Mouse (Mus musculus) spleen, postnatal 36 days (tissue): ENCODE data around the gene Zbtb14.

ENCODE experiments used
- DNase-seq, 2 experiments: peaks; one replicate each; pipeline ENCODE4 v3.0.0; 2022; ENCODE audit warnings: low spot score in 2 of 2, mixed read lengths in 1 of 2

The Zbtb14 gene

DNA sequence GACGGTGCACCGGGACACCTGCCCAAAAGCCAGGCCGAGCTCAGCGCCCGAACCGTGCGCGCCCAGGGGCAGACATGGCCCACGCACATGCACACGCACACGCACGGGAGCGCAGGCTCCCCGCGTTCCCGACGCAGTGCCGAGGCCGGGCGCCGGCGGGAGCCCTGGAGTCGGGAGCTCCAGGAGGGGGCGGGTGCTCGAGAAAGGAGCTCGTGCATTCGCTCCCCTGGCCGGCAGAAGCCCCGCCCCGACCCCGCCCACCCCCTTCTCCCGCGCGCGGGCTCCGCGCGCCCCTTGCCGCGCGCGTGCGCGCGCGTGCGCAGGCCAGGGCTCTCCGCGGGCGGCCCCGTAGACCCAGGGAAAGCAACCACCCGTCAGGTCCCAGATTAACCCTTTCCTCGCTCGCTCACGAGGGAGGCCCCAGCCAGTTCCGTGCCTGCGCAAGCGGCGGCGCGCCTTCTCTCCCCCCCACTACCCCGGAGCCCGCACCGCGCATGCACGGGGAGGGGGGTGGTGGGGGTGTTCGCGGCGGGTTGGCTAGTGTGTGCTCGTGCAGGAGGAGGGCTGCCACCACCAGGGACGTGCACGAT is at the start of gene Zbtb14:
TSS of gene Zbtb14 (plus strand) at position 540 of the 590 bp plus-strand sequence.
- DNase-seq, result peak; percentile 92 to 93

DNA sequence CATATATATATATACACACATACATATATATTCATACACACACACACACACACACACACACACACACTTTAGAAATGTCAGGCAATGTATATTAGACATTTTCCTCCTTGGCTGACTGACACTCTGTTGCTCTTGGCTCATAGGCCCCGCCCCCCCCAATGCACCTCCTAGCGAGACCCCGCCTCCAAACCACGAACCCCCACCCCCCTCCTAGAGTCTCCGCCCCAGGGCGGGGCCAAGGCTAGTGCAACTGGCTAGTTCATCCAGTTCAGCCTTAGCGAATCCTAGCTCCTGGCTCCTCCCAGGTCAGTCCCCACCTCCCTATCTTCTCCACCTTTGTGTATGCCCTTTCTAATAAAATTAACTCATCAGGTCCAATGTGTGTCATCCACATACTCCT is 36.8 kb upstream of the Zbtb14 start:
- no peak for DNase-seq

DNA sequence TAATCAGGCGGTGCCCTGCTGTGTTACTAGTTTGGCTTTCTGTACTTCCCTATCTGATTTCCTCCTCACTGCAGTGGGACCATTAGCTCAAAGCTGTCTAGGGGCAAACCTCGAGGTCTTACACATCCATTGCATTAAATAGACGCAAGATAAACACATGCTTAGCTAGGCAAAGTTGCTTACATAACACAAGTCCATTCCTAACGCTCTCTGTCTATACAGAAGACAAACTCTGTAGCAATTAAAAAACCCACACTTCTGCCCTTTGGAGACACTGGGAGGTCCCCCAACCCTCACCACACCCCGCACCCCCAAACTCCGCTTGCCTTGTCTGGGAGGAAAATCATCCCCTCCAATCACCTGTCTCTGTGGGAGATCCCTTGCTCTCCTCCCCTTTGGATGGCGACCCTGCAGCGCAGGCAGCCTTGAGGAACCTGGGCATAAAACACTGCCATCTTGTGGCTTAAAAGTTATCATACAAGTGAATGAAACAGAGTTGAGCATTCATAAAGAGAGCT is 33.8 kb upstream of the Zbtb14 start:
- no peak for DNase-seq

DNA sequence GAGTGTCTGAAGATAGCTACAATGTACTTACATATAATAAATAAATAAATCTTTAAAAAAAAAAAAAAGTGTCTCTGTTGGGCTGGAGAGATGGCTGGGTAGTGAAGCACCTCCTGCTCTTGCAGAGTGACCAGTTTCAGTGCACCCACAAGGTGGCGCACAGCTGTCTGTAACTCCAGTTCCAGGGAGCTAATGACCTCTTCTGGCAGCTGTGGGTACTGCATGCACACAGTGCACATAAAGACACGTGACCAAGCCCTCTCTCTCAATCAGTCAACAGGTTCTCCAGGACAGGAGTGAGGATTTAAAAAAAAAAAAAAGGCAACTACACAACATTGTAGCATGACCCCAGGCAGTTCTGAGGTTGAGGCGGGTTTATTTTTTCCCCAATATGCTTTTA is 17.8 kb upstream of the Zbtb14 start:
- DNase-seq, result peak; percentile 2 to 16

DNA sequence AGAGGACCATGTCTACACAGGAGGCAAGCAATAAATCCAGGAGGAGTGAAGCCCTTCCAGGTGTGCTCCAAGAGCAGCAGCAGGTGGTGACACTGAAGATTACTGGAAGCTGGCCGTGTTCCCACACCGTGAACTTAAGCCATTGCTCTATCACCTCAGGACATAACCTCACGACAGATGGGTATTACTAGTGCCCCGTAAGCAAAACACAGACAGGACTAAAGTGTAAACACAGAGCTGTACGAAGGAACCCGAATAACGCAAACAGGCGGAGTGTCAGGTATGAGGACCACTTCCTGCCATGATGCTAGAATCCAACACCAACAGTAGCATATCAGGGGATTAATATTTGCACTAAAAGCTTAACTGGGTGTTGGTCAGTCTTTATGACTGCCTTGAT is 2.0 kb upstream of the Zbtb14 start:
- no peak for DNase-seq

DNA sequence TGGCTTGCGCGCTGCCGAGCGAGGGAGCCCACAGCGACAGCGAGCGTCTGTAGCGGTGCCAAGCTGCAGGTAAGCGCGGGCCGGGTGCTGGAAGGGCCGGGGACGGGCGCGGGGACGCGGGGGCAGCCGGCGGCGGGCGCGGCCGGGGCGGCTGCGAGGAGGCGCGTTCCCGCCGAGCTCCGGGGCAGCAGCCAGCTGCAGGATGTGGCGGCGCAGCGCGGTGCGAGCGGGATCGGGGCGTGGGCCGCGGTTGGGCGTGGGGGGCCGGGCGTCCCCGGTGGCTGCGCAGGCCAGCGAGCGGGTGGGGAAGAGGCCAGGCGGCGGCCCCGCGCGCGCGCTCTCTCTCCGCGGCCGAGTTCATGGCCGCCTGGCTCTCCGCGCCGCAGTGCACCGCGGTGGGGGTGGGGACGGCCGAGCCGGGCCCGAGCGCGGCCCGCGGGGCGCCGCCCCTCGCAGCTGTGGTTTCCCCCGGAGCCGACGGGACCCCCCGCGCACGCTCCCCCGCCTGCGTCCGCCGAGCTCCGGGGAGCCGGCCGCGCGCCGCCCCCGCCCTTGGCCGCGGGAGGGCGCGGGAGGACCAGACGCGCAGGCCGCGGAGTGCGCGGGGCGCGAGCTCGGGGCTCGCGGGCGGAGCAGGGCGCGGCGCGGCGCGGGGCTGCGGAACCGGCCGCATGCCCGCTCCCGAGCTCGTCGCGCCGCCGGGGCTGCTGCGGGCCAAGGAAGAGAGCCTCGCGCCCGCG is 521 bp downstream of the Zbtb14 start:
- DNase-seq, result peak; percentile 75 to 79

DNA sequence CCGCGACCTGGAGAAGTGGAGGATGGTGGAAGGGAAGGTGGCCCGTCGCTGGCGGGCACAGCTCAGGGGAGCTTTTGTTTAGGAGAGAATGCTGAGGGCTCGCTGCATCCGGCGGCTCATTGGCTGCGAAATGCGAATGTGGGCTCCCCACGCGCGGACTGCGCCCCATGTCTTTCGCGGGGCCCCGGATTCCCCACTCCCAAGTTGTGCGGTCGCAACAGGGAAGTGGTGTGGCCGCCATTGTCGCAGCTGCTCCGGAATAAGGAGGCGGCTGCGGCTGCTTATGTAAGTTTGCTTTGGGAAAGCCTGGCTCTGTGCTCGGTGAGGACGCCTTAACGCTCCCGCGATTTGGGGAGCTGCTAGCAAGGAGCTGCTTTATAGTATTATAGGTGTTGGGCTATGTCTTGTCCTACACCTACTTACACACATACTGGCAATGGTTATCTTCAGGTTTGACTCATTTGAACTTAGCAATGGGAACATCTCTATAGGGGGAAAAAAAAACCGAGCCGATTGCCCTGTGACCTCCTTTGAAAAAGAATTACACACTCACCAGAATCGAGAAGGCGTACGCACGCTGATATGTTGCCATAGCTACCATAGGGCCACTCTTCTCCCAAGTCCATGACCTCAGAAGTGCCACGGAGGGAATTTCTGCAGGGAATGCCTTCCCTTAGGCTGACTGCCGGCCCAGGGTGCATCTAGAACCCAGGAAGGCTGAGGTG is 1.3 kb downstream of the Zbtb14 start:
- peak; percentile 34 to 38 for DNase-seq

DNA sequence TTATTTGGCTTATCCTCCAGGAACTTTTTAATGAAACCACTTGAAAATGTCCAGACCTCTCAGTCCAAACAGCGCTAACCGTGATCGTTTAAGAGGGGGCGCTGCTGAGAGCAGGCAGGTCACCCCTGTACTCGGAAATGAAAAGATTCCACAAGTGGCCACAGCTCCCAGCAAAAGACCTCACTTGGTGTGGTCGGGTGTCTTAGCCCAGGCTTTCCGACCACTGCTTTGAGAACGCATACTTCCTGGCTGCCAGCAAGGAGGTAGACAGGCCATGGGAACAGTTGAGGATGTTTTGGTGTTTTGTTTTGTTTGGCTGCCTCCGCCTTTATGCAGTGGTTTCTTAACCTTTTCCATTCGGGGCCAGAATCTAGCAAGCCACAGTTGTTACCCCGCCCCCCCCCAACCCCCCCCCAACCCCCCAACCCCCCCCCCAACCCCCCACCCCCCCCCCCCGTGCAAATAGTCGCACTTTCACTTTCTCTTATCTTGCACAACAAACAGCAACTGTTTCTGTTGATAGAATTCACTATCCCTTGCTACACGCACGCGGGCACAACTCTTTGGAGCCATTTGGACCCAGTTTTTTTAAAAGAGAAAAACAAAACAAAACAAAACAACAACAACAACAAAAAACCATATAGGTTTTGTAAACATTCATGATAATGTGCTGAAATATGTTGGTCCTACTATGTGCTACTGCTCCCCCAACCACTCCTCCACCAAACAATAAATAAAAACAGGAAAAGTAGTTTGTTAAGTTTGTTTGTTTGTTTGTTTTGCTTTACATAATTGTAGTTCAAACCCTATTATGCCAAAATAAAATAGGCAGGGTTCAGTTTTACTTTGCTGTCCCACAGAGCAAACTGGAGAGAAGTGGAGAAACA is 13.5 kb downstream of the Zbtb14 start:
- DNase-seq, result peak; percentile 46 to 61

DNA sequence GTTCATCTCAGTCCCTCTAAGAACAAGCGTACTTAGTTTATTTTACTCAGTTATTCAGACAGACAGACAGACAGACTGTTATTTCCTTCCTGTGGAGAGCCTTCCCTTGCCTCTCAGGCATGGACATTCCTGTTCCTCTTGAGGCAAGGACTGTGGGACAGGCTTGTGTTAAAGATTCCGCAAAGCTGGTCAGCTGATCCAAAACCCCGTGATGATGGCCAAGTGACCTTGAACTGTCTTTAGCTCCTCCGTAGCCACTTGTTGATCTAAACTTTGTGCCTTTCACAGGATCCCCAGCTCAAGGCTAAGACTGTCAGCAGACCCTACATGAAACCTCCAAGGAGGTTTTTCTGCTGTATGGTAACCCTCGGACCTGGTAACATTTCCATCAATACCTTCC is 14.3 kb downstream of the Zbtb14 start:
- no peak for DNase-seq

DNA sequence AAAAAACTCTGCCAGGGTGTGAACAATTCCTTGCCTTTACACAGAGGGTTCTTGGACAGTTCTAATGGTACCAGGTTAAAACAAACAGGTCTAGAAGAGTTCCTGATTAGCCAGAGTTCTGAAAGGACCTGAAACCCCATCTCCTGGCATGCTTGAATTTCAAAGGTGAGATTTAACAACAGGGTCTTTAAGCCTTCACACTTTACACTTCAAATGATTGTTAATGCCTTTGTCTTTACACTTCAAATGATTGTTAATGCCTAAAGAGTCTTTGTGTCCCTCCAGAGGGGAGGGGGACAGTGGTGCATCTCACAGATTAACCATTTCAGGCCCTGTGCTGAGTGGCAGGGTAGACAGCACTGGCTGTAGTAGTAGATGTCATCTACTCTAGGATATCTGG is 15.2 kb downstream of the Zbtb14 start:
- DNase-seq, result no peak

DNA sequence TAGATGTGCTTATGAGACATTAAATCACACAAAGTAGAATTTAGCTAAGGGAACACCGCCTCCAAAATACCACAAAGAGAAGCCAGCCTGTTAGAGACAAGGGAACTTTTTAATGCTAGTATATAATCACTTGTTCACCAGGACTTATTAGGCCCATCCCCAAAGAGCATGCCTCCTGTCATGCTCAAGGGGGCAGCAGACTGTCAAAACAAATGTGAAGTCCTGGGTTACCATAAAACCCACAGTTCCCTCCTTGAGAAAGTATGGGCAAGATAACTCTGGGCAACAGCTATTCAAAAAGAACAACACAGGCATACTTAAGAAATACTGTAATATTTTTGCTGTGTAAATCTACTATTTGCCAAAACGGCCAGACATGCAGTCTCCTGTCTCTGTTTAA is 18.3 kb downstream of the Zbtb14 start:
- DNase-seq, result peak in 1 of 2 experiments; percentile 38

DNA sequence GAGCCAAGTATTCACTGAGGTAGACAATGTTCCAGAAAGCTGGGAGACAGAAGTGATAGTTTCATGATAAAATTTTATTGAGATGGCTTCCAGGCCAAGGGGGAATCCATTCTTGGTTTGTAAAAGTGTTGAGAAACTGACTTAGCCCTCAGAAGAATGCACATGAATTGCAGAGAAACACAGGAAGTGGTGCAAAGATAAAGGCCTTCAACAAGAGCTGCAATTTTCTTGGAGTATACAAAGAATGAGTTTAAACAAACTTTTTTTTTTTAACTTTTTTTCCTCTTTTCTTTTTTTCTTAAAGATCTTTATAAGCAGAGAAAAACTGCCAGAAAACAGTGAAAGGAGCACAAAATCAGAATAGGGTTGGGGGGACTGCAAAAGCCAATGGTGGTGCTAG is 33.3 kb downstream of the Zbtb14 start:
- no peak for DNase-seq

DNA sequence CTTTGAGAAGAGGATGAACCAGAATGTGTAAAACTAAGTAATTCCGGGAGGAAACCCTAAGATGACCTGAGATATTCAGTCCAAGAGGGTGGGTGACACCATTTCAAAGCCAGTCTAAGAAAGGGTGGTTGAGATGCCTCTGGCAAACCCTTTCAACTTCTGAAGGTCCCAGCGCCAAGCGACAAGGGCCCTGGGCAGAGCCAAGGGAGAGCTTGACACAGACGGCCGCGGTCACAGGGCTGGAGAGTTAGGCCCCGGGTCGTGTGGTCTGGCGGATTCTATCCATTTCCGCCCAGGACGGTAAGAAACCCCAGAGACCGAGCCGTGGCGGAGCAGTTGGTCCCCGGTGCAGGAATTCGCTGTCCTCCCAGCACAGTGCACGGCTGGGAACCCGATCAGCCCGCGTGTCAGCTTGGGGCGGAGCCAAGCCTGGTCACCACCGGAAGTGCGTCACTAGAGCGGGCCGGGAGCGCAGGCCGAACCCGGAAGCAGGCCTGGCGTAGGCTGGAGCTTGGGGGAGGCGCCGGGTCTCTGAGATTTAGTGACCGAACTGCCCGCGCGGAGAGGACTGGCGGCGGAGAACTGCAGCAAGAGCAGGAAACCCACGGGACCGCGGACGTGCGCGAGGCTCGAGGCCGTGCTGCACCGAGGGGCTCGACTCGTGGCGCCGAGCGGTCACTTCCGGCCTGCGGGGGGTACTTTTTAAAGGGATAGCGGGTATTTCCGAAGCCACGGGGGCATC is 34.2 kb downstream of the Zbtb14 start:
- DNase-seq, result peak; percentile 90 to 91

DNA sequence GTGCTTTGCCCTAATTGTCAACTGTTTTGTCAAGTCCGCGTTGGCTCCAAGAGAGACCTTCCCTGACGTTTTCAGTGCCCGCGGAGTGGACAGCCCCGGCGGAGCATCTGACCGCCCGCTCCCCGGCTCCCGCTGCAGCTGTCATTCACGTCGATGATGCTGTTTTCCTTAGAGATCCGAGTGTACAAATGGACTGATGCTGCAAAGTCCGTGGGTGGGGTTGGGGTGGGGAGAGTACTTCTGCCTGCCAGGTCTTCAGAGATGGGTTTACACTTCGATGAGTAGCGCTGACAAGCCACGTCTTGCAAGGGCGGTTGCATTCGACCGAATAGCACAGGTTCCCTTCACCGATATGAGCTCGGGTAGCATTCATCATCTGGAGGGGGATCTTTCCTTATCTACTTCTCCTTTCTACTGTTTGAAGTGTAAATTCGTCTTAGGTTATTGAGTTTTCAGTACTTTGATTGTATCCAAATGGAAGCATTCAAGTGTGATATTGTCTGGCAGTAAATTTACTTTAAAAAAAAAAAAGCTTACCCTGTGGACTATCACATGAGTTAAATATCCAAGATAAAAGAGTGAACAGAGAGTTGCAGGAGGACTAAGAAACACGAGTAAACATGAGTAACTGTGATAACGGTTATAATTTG is 35.0 kb downstream of the Zbtb14 start:
- DNase-seq, result no peak

DNA sequence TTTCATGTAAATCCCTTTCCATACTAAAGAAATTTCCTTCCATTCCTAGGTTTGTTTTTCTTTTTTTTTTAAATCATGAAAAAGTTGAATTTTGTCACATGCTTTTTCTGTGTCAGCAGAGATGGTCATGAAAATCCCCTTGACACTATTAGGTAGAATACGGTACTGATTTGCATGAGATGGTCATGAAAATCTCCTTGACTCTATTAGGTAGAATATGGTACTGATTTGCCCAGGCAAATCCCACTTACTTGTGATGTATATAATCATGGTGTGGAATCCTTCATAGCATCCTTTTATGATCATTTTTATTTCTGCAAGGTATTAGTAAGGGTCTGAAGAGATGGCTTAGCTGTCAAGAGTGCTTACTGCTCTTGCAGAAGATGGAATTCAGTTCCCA is 38.7 kb downstream of the Zbtb14 start:
- DNase-seq, result no peak

DNA sequence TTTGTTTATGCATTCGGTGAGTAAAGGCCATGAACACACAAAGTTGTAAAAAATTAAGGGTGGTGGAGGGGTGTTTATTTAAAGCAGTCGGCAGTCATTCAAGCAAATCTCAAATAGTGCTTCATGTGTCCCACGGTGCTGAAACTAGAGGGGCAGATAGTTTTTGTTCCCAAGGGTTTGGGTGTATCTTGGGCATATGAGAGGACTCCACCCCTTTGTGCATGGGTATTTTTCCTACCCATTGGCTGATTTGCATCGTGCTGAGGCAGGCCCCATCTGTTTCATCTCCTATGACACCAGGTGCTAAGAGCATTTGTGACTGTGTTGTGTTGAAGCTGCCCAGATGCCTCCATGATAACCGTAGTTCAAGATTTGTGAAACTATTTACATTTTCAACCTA is 55.0 kb downstream of the Zbtb14 start:
- no peak for DNase-seq

DNA sequence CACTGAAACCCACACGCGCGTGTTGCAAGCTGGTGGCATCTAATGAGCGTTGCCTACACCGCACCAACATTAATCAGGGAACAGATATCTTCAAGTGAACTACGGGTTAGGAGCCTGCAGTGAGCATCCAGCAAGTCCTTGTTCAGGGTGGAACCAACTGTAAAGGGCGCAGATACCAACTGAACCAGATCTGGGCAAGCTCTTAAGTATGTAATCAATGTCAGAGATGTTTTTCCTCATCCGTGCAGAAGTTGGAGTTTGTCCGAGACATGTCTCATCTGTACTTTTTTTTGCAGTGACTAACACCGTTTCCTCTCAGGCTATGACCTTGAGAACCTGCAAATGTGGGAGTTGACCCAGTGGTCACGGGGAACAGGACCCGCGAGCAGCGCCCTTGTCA is 55.6 kb downstream of the Zbtb14 start:
- DNase-seq, result no peak

DNA sequence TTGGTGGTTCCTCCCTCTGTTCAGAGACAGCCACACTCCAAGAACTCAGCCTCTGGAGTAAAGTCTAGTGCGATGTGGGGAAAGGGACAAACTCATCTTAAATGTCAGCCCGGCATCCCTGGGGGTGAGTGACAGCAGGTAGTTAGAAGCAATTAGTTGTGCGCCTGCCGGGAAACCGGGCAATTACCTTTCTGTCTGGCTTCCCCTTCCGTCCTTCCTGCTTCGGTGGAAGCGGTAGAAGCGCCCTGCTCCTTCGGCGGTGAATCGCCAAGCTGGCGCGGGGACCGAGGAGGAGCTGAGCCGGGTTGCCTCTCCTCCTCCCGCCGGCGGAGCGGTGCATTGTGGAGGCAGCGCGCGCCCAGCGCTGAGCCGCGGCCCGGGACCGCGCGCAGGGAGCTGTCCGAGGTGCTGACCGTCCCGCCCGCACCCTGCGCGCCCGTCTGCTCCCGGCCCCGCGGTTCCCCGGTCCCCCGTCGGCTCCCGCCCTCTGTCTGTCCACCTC is 56.2 kb downstream of the Zbtb14 start, which contains the start of gene Akain1:
TSS of gene Akain1 (plus strand) at position 337 of the 502 bp plus-strand sequence.
- peak; percentile 8 to 15 for DNase-seq

DNA sequence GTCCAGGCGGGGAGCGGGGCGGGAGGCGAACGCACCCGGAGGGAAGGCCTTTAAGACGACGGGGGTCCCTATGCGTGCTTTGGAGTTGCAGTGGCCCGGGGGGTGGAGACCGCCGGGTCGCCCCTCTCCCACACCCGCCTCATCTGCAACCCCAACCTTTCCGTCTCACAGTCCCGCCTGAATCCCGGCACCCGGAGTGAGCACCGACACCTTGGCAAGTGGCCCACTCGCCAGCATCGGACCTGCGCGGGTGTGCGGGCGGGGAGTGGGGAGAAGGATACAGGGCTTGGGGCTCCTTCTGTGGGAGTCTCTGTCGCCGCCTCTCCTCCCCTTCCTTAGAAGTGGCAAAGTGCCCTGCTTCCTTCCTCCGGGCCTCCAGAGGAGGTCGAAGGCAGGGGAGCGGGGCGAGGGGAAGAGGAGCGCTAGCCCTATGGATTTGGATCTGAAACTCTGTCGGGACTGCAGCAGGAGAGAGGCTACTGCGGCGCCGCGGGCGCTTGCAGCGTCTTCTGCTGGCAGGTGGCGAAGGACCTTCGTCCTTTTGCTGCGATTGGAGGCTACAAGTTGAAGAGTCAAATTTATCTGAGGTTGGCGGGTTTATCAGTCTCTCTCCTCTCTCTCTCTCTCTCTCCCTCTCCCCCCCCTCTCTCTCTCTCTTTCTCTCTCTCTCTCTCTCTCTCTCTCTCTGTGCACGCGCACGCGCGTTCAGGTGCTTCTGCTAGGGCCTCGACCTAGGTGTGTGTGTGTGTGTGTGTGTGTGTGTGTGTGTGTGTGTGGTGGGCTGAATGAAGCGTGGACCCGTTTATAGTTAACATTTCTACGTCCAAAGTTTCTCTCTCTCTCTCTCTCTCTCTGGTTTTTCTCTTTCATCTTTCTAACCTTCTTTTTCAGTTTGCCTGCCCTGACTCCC is 57.0 kb downstream of the Zbtb14 start:
- DNase-seq, result no peak
